Mouse (Mus musculus) MEL (cell line): ENCODE results near the gene Apbb1. TPM values are rescaled to one million over a fixed set of nuclear protein-coding genes. Genes with fewer than 3 reads are reported as not detected.

Experiments used
- DNase-seq: peaks from one replicate; pipeline ENCODE4 v3.0.0; 2011; ENCODE audit warnings: low read depth, low spot score
- H3K27ac ChIP-seq: 2 replicates; pipeline ENCODE4 v1.5.1; 2012; ENCODE audit warnings: low read depth, mild to moderate bottlenecking, control low read depth, low read length, moderate library complexity; ENCODE audit not compliant: control insufficient read depth
- H3K27me3 ChIP-seq, 2 experiments: fragments of 150-350 bp in 1 of 2; sonication (generic) in 1 of 2; 2 replicates each; pipeline ENCODE4 v1.6.1; 2012; ENCODE audit warnings: low read length in 2 of 2, mild to moderate bottlenecking in 2 of 2, improper control_type of control experiment in 1 of 2, moderate library complexity in 1 of 2; ENCODE audit not compliant: insufficient read depth in 2 of 2, control insufficient read depth in 1 of 2
- H3K36me3 ChIP-seq, 2 experiments: 2 replicates each; pipeline ENCODE4 v1.6.1; 2012 to 2014; ENCODE audit warnings: low read length in 2 of 2, improper control_type of control experiment in 1 of 2, inconsistent platforms in 1 of 2, mild to moderate bottlenecking in 1 of 2; ENCODE audit not compliant: insufficient read depth in 2 of 2, control insufficient read depth in 1 of 2
- H3K4me1 ChIP-seq, 2 experiments: fragments of 150-350 bp in 1 of 2; sonication (generic) in 1 of 2; 2 replicates each; pipeline ENCODE4 v1.6.1; 2012; ENCODE audit warnings: low read length in 2 of 2, improper control_type of control experiment in 1 of 2, mild to moderate bottlenecking in 1 of 2; ENCODE audit not compliant: insufficient read depth in 2 of 2, control insufficient read depth in 1 of 2
- H3K4me3 ChIP-seq, 2 experiments: fragments of 150-350 bp in 1 of 2; sonication (generic) in 1 of 2; 2 replicates each; pipeline ENCODE4 v1.5.1; 2012; ENCODE audit warnings: low read depth in 2 of 2, low read length in 2 of 2, mild to moderate bottlenecking in 2 of 2, moderate library complexity in 2 of 2, control low read depth in 1 of 2, improper control_type of control experiment in 1 of 2; ENCODE audit not compliant: control insufficient read depth in 1 of 2, insufficient read depth in 1 of 2
- H3K79me2 ChIP-seq: 2 replicates; pipeline ENCODE4 v1.6.1; 2012; ENCODE audit warnings: mild to moderate bottlenecking, low read length, moderate library complexity; ENCODE audit not compliant: control insufficient read depth, poor library complexity, insufficient read depth
- H3K9ac ChIP-seq: 2 replicates; pipeline ENCODE4 v1.6.1; 2012; ENCODE audit warnings: low read depth, mild to moderate bottlenecking, control low read depth, low read length, moderate library complexity; ENCODE audit not compliant: control insufficient read depth, poor library complexity, severe bottlenecking
- H3K9me3 ChIP-seq: fragments of 150-350 bp; sonication (generic); replicated peaks from 2 replicates; pipeline ENCODE4 v1.6.1; 2012; ENCODE audit warnings: mild to moderate bottlenecking, low read length, improper control_type of control experiment, moderate library complexity; ENCODE audit not compliant: insufficient read depth
- BHLHE40 ChIP-seq: IDR thresholded peaks from 2 replicates; pipeline ENCODE4 v1.6.1; 2012; ENCODE audit warnings: low read depth, mild to moderate bottlenecking, inconsistent platforms, low read length, improper control_type of control experiment, borderline replicate concordance
- CHD2 ChIP-seq: IDR thresholded peaks from 2 replicates; pipeline ENCODE4 v1.6.1; 2011; ENCODE audit warnings: low read length, improper control_type of control experiment
- EP300 ChIP-seq, 2 experiments: IDR thresholded peaks; 2 replicates each; pipeline ENCODE4 v1.6.1; 2011; ENCODE audit warnings: improper control_type of control experiment in 2 of 2, low read length in 2 of 2, low read depth in 1 of 2, mild to moderate bottlenecking in 1 of 2
- GABPA ChIP-seq: IDR thresholded peaks from 2 replicates; pipeline ENCODE4 v1.6.1; 2012; ENCODE audit warnings: low read depth, mild to moderate bottlenecking, inconsistent platforms, low read length, improper control_type of control experiment, moderate library complexity
- GATA1 ChIP-seq: IDR thresholded peaks from 2 replicates; pipeline ENCODE4 v1.6.1; 2011; ENCODE audit warnings: low read depth, low read length, improper control_type of control experiment
- HCFC1 ChIP-seq: IDR thresholded peaks from 2 replicates; pipeline ENCODE4 v1.6.1; 2012; ENCODE audit warnings: low read depth, mild to moderate bottlenecking, inconsistent platforms, low read length, improper control_type of control experiment, moderate library complexity
- JUND ChIP-seq: IDR thresholded peaks from 2 replicates; pipeline ENCODE4 v1.6.1; 2011; ENCODE audit warnings: low read depth, mild to moderate bottlenecking, improper control_type of control experiment, low read length
- KAT2A ChIP-seq: conservative IDR thresholded peaks from 2 replicates; pipeline ENCODE4 v1.6.1; 2012; ENCODE audit warnings: low read depth, low read length, improper control_type of control experiment, inconsistent platforms
- MAFK ChIP-seq: IDR thresholded peaks from 2 replicates; pipeline ENCODE4 v1.6.1; 2011; ENCODE audit warnings: low read depth, mild to moderate bottlenecking, low read length, improper control_type of control experiment, borderline replicate concordance
- MAZ ChIP-seq: IDR thresholded peaks from 2 replicates; pipeline ENCODE4 v1.6.1; 2012; ENCODE audit warnings: low read depth, mild to moderate bottlenecking, inconsistent platforms, low read length, improper control_type of control experiment
- MEF2A ChIP-seq: IDR thresholded peaks from 2 replicates; pipeline ENCODE4 v1.6.1; 2014; ENCODE audit warnings: low read depth, mild to moderate bottlenecking, inconsistent platforms, low read length, improper control_type of control experiment; ENCODE audit not compliant: poor library complexity, insufficient replicate concordance, severe bottlenecking; ENCODE audit errors: extremely low read depth
- MXI1 ChIP-seq: IDR thresholded peaks from 2 replicates; pipeline ENCODE4 v1.6.1; 2011; ENCODE audit warnings: mild to moderate bottlenecking, low read depth, low read length, improper control_type of control experiment
- NELFE ChIP-seq: IDR thresholded peaks from 2 replicates; pipeline ENCODE4 v1.6.1; 2011; ENCODE audit warnings: low read depth, low read length, improper control_type of control experiment
- POLR2A ChIP-seq, 2 experiments: IDR thresholded peaks; 2 replicates each; pipeline ENCODE4 v1.6.1; 2011 to 2012; ENCODE audit warnings: low read length in 2 of 2, mild to moderate bottlenecking in 2 of 2, control low read depth in 1 of 2, improper control_type of control experiment in 1 of 2, low read depth in 1 of 2, moderate library complexity in 1 of 2; ENCODE audit not compliant: control insufficient read depth in 1 of 2, insufficient read depth in 1 of 2, poor library complexity in 1 of 2
- RAD21 ChIP-seq: IDR thresholded peaks from 2 replicates; pipeline ENCODE4 v1.6.1; 2011; ENCODE audit warnings: mild to moderate bottlenecking, low read depth, low read length, improper control_type of control experiment
- SIN3A ChIP-seq: IDR thresholded peaks from 2 replicates; pipeline ENCODE4 v1.6.1; 2012; ENCODE audit warnings: low read length, improper control_type of control experiment, inconsistent platforms
- TAL1 ChIP-seq: IDR thresholded peaks from 2 replicates; pipeline ENCODE4 v1.6.1; 2012; ENCODE audit warnings: mild to moderate bottlenecking, inconsistent platforms, low read length, moderate library complexity, mixed read lengths
- TCF12 ChIP-seq: IDR thresholded peaks from 2 replicates; pipeline ENCODE4 v1.6.1; 2014; ENCODE audit warnings: low read depth, mild to moderate bottlenecking, inconsistent platforms, low read length, improper control_type of control experiment, moderate library complexity
- ZC3H11A ChIP-seq: IDR thresholded peaks from 2 replicates; pipeline ENCODE4 v1.6.1; 2012; ENCODE audit warnings: low read depth, mild to moderate bottlenecking, inconsistent platforms, low read length, improper control_type of control experiment
- polyA plus RNA-seq, 2 experiments: library from polyadenylated mRNA; stranded (reverse) in 1 of 2; unstranded in 1 of 2; fragments of >175 nt in 1 of 2; fragments of >200 nt in 1 of 2; gene quantifications; 2 replicates each; pipeline versions ENCODE4 v1.2.1 to v1.2.4; 2012; ENCODE audit warnings: low replicate concordance in 2 of 2, low read depth in 1 of 2; ENCODE audit not compliant: insufficient read length in 2 of 2, insufficient read depth in 1 of 2, missing spikeins in 1 of 2
- total RNA-seq: library from RNA; depleted of rRNA; stranded (reverse); fragments of 300-350 nt; gene quantifications from 2 replicates; pipeline ENCODE4 v1.2.3, GENCODE M21; 2012; rRNA removed

Gene Apbb1
- total and polyA plus RNA-seq, 3 experiments, result 0.13 TPM; not detected in 2

DNA sequence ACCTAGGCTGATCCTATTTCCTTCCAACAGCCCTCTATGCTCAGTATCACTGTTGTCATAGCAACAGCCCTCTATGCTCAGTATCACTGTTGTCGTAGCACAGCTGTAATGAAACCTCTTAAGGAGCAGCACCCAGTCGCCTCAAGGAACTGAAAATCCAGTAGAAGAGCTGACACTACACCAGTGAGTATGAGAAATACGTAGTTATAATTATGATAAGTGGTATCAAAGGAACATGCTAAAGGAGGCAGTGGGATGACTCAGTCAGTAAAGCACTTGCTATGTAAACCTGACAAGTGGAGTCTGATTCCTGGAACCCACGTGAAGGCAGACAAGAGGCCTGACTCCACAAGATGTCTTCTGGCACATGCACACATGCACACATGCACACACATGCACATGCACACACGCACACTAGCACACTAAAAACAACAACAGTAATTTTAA is 67.6 kb downstream of the Apbb1 start:
- Histone ChIP-seq H3K36me3 (no peaks in the 10 kb centered on the region), H3K79me2 (no peaks in the 10 kb centered on the region), H3K27ac (no peak overlapping the region), H3K4me3 (no peak overlapping the region), H3K9ac (no peak overlapping the region), H3K9me3 (no peaks in the 10 kb centered on the region), H3K27me3 (no peaks in the 10 kb centered on the region), H3K4me1 (no peaks in the 10 kb centered on the region)
- no peak for DNase-seq
- no peak for TF ChIP-seq KAT2A
- TF ChIP-seq HCFC1, result no peak
- TF ChIP-seq BHLHE40, result no peak
- TF ChIP-seq TAL1, result no peak
- no peak for TF ChIP-seq GABPA
- no peak for TF ChIP-seq MAFK
- no peak for TF ChIP-seq MXI1
- TF ChIP-seq NELFE, result no peak
- TF ChIP-seq ZC3H11A, result no peak
- no peak for TF ChIP-seq POLR2A (IDR thresholded peaks at IDR 0.05; ENCODE audit: control insufficient read depth in 1 of 2, insufficient read depth in 1 of 2, low read depth in 1 of 2, low read length in 2 of 2, poor library complexity in 1 of 2)
- TF ChIP-seq GATA1, result no peak
- no peak for TF ChIP-seq EP300 (IDR thresholded peaks at IDR 0.05; ENCODE audit: low read depth in 1 of 2, low read length in 2 of 2)
- no peak for TF ChIP-seq CHD2
- no peak for TF ChIP-seq RAD21
- no peak for TF ChIP-seq JUND
- TF ChIP-seq, all 39 proteins: peak for 0

DNA sequence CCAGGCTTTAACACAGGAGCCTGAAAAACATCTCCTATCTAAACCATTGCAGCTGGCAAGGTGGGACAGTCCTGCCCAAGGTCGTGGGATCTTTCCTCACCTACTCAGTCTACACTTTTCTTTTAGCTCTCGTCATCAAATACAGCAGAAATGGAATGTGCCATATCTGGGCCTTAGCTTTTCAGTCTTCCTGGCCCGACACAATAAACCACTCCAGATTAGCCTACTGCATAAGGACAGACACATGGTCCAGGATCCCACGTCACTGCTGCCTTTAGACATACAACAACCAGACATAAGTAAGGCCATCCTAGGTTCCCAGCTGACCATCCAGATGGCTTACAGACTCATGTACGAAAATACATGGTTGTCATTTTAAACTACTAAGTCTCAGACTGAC is 71.3 kb downstream of the Apbb1 start:
- no peak overlapping the region for H3K9ac ChIP-seq
- no peaks in the 10 kb centered on the region for H3K9me3 ChIP-seq
- H3K4me3 ChIP-seq, result no peak overlapping the region
- H3K27me3 ChIP-seq, result no peaks in the 10 kb centered on the region
- no peaks in the 10 kb centered on the region for H3K36me3 ChIP-seq
- TF ChIP-seq MEF2A (no peak), TCF12 (no peak), SIN3A (no peak), ZC3H11A (no peak), MAZ (no peak)
- TF ChIP-seq, all 39 proteins: peak for 0
- H3K79me2 ChIP-seq, result no peaks in the 10 kb centered on the region
- H3K4me1 ChIP-seq, result no peaks in the 10 kb centered on the region
- no peak for DNase-seq
- no peak overlapping the region for H3K27ac ChIP-seq

Other genes starting within 250 kb of the Apbb1 start
- not detected in 2 replicates for gene Olfr690, start 247.5 kb downstream of the Apbb1 start, total RNA-seq
- not detected for gene Olfr690, start 247.5 kb downstream of the Apbb1 start, polyA plus RNA-seq
- not detected in 2 replicates for gene Olfr691, start 239.4 kb downstream of the Apbb1 start, total RNA-seq
- gene Olfr691, start 239.4 kb downstream of the Apbb1 start, polyA plus RNA-seq, result not detected
- not detected in 2 replicates for gene Olfr692, start 213.4 kb downstream of the Apbb1 start, total RNA-seq
- gene Olfr692, start 213.4 kb downstream of the Apbb1 start, polyA plus RNA-seq, result not detected
- gene Gm5901, start 206.6 kb downstream of the Apbb1 start, total RNA-seq, result 0.31 TPM in 1 of 2 replicates, not detected in the other
- gene Gm5901, start 206.6 kb downstream of the Apbb1 start, polyA plus RNA-seq, result 1 to 10 TPM in 1 of 2 experiments, not detected in 1; 1.7 TPM
- 6.2 and 7.8 TPM in 2 replicates for gene Fam160a2, start 181.6 kb downstream of the Apbb1 start, total RNA-seq
- gene Fam160a2, start 181.6 kb downstream of the Apbb1 start, polyA plus RNA-seq, result 10 to 100 TPM in 1 of 2 experiments, not detected in 1; 17.7 TPM
- not detected in 2 replicates for gene Cnga4, start 177.1 kb downstream of the Apbb1 start, total RNA-seq
- not detected for gene Cnga4, start 177.1 kb downstream of the Apbb1 start, polyA plus RNA-seq
- not detected in 2 replicates for gene Cckbr, start 155.9 kb downstream of the Apbb1 start, total RNA-seq
- not detected for gene Cckbr, start 155.9 kb downstream of the Apbb1 start, polyA plus RNA-seq
- gene Cavin3, start 99.4 kb downstream of the Apbb1 start, total RNA-seq, result not detected in 2 replicates
- not detected for gene Cavin3, start 99.4 kb downstream of the Apbb1 start, polyA plus RNA-seq
- gene Smpd1, start 27.3 kb downstream of the Apbb1 start, total RNA-seq, result 17.9 and 22.2 TPM in 2 replicates
- 10 to 100 TPM; 32.3 to 98.7 TPM for gene Smpd1, start 27.3 kb downstream of the Apbb1 start, polyA plus RNA-seq
- gene Hpx, start 18.5 kb upstream of the Apbb1 start, total RNA-seq, result not detected in 2 replicates
- gene Hpx, start 18.5 kb upstream of the Apbb1 start, polyA plus RNA-seq, result under 1 TPM in 1 of 2 experiments, not detected in 1; 0.14 TPM
- 7.0 and 7.5 TPM in 2 replicates for gene Trim3, start 51.9 kb upstream of the Apbb1 start, total RNA-seq
- gene Trim3, start 51.9 kb upstream of the Apbb1 start, polyA plus RNA-seq, result 10 to 100 TPM in 1 of 2 experiments, not detected in 1; 15.4 TPM
- 103 and 107 TPM in 2 replicates for gene Timm10b, start 58.4 kb upstream of the Apbb1 start, total RNA-seq
- 100 to 1,000 TPM in 1 of 2 experiments, not detected in 1; 135 TPM for gene Timm10b, start 58.4 kb upstream of the Apbb1 start, polyA plus RNA-seq
- 75.6 and 78.4 TPM in 2 replicates for gene Arfip2, start 58.8 kb upstream of the Apbb1 start, total RNA-seq
- gene Arfip2, start 58.8 kb upstream of the Apbb1 start, polyA plus RNA-seq, result 100 to 1,000 TPM in 1 of 2 experiments, not detected in 1; 108 TPM
- 59.1 and 67.2 TPM in 2 replicates for gene Gm45799, start 58.9 kb upstream of the Apbb1 start, total RNA-seq
- 100 to 1,000 TPM in 1 of 2 experiments, not detected in 1; 109 TPM for gene Gm45799, start 58.9 kb upstream of the Apbb1 start, polyA plus RNA-seq
- gene Dnhd1, start 69.2 kb upstream of the Apbb1 start, total RNA-seq, result 1.5 and 1.7 TPM in 2 replicates
- 1 to 10 TPM in 1 of 2 experiments, not detected in 1; 2.6 TPM for gene Dnhd1, start 69.2 kb upstream of the Apbb1 start, polyA plus RNA-seq
- gene Ilk, start 154.9 kb upstream of the Apbb1 start, total RNA-seq, result 48.3 and 49.6 TPM in 2 replicates
- gene Ilk, start 154.9 kb upstream of the Apbb1 start, polyA plus RNA-seq, result 10 to 100 TPM in 1 of 2 experiments, not detected in 1; 76.9 TPM
- 43.7 and 54.2 TPM in 2 replicates for gene Rrp8, start 155.7 kb upstream of the Apbb1 start, total RNA-seq
- 10 to 100 TPM in 1 of 2 experiments, not detected in 1; 66.9 TPM for gene Rrp8, start 155.7 kb upstream of the Apbb1 start, polyA plus RNA-seq
- 233 and 253 TPM in 2 replicates for gene Taf10, start 162.7 kb upstream of the Apbb1 start, total RNA-seq
- 100 to 1,000 TPM in 1 of 2 experiments, not detected in 1; 350 TPM for gene Taf10, start 162.7 kb upstream of the Apbb1 start, polyA plus RNA-seq
- gene Tpp1, start 170.6 kb upstream of the Apbb1 start, total RNA-seq, result 17.5 and 17.6 TPM in 2 replicates
- gene Tpp1, start 170.6 kb upstream of the Apbb1 start, polyA plus RNA-seq, result 10 to 100 TPM in 1 of 2 experiments, not detected in 1; 45.4 TPM
- gene Dchs1, start 206.0 kb upstream of the Apbb1 start, total RNA-seq, result 0.03 and 0.08 TPM in 2 replicates
- under 1 TPM in 1 of 2 experiments, not detected in 1; 0.11 TPM for gene Dchs1, start 206.0 kb upstream of the Apbb1 start, polyA plus RNA-seq
- 198 and 230 TPM in 2 replicates for gene Mrpl17, start 229.4 kb upstream of the Apbb1 start, total RNA-seq
- 100 to 1,000 TPM in 1 of 2 experiments, not detected in 1; 196 TPM for gene Mrpl17, start 229.4 kb upstream of the Apbb1 start, polyA plus RNA-seq